Mouse (Mus musculus): ENCODE measurements around the gene Rhbdd1. TPM values are rescaled to one million over a fixed set of nuclear protein-coding genes. Genes with fewer than 3 reads are reported as not detected.
A peak's percentile ranks its signal among the peaks of the same experiment; 100 is the strongest.

The Rhbdd1 gene
- total RNA-seq, 2 experiments from 2014 or later, result 7.6 to 10.8 TPM

- no peak for ATAC-seq (replicated peaks; ENCODE audit: low FRiP score, low TSS enrichment, poor library complexity, severe bottlenecking)
Measured at GRCm38 (mm10) chr1:82290723-82291150, 25.5 kb upstream of the Rhbdd1 start.

DNA sequence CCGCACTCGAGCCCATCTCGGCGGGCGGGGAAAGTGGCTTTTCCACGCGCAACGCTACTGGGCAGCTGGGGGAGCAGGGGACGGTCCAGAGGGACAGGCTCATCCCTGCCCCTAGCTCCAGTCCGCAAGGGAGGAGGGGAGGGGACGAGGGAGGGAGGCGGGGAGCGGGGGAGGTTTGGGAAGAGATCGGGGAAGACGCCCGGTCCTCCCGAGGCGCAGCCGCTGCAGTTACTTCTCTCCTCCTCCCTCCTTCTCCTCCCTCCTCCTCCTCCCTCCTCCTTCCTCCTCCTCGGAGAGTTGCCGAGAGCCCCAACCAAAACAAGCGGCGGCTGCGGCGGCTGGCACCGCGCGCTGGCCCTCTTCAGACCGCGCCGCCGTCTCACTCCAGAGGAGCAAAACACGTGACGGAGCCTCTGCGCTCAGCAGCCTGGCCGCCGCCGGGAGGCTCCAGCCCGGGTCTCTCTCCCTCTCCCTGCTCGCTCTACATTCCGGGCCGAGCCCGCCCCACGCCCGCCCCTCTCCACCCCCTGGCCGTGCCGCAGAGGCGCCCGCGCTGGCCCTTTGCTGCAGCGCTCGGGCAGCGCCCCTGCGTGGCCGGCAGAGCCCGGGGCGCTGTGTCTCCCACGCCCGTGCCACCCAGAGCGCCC, 25.0 kb upstream of the Rhbdd1 start, which contains the start of gene Irs1:
Irs1 (minus strand) TSS at position 266 of the 647 bp plus-strand sequence.
- ATAC-seq (replicated peaks; ENCODE audit: low FRiP score, low TSS enrichment, poor library complexity, severe bottlenecking), result peak; percentile 57

DNA sequence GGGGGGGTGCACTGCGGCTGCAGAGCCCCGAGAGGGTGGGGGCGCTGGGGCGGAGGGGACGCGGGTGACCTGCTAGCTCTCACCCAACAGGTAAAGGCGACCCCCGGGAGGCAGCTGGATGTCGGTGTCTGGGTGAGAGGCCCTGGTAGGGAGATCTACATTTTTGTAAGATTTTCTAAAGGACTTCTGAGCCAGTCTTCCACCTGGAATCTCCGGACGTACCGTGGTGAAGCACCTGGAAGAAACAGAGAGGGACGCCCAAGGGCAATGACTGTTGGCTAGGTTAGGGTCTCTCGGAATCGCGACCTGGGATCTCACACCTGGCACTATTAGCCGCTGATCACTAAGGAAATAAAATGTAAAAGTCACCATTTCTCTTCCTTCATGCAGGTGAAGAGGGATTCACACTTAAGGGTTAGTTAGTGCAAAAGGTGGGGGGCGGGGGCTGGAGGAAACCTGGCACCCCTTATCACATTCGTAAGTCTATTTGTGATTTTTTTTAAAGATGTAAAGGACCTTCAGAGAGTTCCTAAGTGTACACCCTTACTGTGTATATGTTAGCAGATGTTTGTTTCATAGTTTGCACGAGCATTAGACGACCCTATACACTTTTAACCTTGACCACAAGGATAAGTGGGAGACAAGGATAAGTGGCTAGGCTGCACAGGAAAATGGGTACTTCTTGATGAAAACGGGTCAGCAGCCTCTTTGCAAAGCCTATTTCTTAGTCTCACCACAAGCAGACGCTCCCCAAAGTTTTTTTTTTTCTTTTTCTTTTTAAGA, 24.1 kb upstream of the Rhbdd1 start:
- no peak for ATAC-seq (replicated peaks; ENCODE audit: low FRiP score, low TSS enrichment, poor library complexity, severe bottlenecking)

DNA sequence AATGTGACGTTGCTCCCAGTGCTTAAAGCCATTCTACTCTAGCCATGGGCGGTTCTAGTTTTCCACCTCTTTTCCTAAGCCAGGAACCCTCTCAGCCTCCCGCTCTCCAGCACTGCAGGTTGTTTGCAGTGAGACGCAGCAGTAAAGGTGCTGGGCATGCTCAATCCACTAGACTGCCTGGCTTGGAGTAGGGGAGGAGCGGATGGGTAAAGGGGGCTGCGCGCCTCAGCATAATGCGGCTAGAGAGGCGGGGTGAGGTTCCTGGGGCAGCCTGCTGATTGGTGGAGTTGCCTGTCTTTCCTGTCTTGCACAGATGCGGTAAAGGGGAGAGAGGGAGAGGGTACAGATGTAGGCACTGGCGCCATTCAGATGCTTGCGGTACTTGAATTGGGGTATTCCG, 23.5 kb upstream of the Rhbdd1 start:
- ATAC-seq (replicated peaks; ENCODE audit: low FRiP score, low TSS enrichment, poor library complexity, severe bottlenecking), result no peak

- ATAC-seq (replicated peaks; ENCODE audit: low FRiP score, low TSS enrichment, poor library complexity, severe bottlenecking), result no peak
Measured at GRCm38 (mm10) chr1:82294102-82294501, 22.1 kb upstream of the Rhbdd1 start.

- ATAC-seq (replicated peaks; ENCODE audit: low FRiP score, low TSS enrichment, poor library complexity, severe bottlenecking), result no peak
Measured at GRCm38 (mm10) chr1:82298586-82298985, 17.7 kb upstream of the Rhbdd1 start.

GRCm38 (mm10) chr1:82304483-82304882, 11.8 kb upstream of the Rhbdd1 start:
- no peak for ATAC-seq (replicated peaks; ENCODE audit: low FRiP score, low TSS enrichment, poor library complexity, severe bottlenecking)

- ATAC-seq (replicated peaks; ENCODE audit: low FRiP score, low TSS enrichment, poor library complexity, severe bottlenecking), result peak; percentile 53
Measured at GRCm38 (mm10) chr1:82316746-82317126, 484 bp downstream of the Rhbdd1 start.

- no peak for ATAC-seq (replicated peaks; ENCODE audit: low FRiP score, low TSS enrichment, poor library complexity, severe bottlenecking)
Measured at GRCm38 (mm10) chr1:82320456-82320855, 4.2 kb downstream of the Rhbdd1 start.

GRCm38 (mm10) chr1:82320864-82321263, 4.6 kb downstream of the Rhbdd1 start:
- no peak for ATAC-seq (replicated peaks; ENCODE audit: low FRiP score, low TSS enrichment, poor library complexity, severe bottlenecking)

DNA sequence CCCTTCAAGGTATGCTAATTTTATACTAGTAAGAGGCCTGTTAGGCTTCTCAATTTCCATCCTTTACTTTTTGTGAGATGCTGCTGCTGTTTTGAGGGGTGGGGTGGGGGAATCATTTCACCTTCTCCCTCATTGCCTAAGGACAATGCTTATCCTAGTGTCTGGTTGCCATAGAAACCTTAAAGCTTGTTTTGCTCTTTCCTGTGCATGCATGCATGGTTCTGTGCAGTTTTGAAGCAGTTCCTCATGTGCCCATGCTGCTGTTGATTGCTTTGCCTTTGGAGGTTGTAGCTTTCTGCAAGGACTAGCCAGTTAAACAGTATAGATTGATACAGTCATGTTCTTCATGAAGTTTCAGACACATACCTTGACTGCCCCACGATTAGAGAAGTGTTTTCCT, 5.2 kb downstream of the Rhbdd1 start:
- no peak for ATAC-seq (replicated peaks; ENCODE audit: low FRiP score, low TSS enrichment, poor library complexity, severe bottlenecking)

DNA sequence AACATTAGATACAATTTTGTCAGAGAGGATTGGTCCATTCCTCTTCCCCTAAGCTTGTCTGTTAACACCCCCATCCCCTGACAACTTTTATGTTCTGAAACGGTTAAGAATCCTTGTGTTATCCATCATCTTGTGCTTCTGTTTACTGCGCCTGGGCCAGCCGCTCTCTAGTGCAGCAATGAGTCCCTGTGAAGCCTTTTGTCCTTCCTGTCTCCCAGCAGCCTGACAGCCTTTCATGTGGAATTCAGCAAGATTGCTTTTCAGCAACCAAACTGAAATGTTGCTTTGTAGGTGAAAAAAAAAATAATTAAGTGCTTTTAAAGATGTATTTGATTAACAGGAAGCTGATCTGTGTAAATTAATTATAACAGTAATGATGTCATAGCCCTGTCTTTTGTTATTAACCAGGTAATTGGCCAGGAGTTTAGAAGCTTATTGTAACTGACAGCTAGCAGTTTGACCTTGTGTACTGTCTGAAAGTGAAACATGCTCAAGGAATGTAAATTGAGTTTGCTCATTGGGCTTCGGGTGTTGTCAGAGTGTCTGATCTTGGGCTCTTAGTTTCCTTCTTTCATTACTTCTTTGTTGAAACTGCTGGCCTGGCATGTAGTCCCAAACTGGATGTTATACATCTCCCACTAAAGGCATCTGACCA, 8.0 kb downstream of the Rhbdd1 start:
- ATAC-seq (replicated peaks; ENCODE audit: low FRiP score, low TSS enrichment, poor library complexity, severe bottlenecking), result no peak

GRCm38 (mm10) chr1:82326120-82326519, 9.9 kb downstream of the Rhbdd1 start:
- no peak for ATAC-seq (replicated peaks; ENCODE audit: low FRiP score, low TSS enrichment, poor library complexity, severe bottlenecking)

DNA sequence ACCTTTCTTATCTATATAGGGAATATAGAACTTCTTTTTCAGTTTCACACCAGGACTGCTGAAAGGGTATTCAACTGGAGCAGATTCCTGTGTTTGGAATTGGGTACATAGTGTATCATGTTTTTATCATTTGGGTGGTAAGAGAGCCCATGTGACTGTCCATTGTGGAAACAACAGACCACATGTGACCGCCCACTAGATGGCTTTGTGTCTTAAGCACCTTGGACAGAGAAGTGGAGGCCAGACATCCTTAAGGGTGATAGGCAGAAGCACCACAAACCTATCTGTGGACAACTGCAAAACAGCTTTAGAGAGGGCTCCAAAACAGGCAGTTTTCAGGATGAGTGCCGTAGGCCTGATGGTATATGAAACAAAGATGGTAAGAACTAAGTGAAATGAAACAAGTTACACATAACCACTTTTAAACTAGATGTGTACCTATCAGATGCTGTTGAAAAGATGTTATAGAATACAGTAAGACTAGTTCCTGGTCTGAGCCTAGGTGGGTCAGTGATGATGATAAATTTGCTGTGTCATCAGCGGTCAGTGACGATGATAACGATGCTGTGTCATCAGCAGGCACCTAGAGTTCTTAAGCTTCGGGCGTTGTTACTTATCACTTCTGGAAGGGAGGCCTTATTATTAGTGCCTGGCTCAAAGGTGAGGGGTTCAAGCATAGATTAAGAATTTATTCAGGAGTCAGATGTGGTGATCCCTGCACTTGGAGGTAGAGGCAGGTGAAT, 12.0 kb downstream of the Rhbdd1 start:
- ATAC-seq (replicated peaks; ENCODE audit: low FRiP score, low TSS enrichment, poor library complexity, severe bottlenecking), result no peak

DNA sequence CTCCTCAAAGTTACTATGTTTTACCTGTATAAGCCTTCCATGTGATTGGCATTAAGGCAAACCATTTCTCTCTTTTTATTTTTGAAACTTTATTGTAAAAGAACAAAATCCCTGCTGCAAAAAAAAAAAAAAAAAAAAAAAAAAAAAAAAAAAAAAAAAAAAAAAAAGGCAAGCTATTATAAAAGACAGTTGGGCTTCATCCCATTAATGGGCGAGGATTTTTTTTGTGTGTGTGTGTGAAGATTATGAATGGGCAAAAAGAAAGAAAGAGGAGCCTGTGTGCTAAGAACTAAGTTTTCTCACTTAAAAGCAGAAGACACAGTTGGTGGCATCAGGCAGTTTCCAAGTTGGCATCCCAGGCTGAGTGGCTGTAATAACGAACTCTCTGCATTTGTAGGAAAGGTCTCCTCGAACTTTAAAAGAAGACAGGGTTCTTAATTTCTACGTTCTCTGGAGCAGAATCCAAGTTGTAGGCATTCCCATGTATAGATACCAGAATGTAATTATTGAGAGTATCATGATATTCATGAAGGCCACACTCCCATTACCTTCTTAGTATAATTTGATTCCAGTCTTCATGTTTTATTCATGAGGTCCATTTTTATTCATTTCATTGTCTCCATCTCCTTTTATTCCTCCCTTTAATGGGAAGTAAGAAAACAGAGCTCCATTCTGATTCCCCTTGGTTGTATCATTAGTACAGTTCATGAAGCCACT, 13.1 kb downstream of the Rhbdd1 start:
- no peak for ATAC-seq (replicated peaks; ENCODE audit: low FRiP score, low TSS enrichment, poor library complexity, severe bottlenecking)

- no peak for ATAC-seq (replicated peaks; ENCODE audit: low FRiP score, low TSS enrichment, poor library complexity, severe bottlenecking)
Measured at GRCm38 (mm10) chr1:82329954-82330247, 13.6 kb downstream of the Rhbdd1 start.

- no peak for ATAC-seq (replicated peaks; ENCODE audit: low FRiP score, low TSS enrichment, poor library complexity, severe bottlenecking)
Measured at GRCm38 (mm10) chr1:82334506-82334905, 18.3 kb downstream of the Rhbdd1 start.

DNA sequence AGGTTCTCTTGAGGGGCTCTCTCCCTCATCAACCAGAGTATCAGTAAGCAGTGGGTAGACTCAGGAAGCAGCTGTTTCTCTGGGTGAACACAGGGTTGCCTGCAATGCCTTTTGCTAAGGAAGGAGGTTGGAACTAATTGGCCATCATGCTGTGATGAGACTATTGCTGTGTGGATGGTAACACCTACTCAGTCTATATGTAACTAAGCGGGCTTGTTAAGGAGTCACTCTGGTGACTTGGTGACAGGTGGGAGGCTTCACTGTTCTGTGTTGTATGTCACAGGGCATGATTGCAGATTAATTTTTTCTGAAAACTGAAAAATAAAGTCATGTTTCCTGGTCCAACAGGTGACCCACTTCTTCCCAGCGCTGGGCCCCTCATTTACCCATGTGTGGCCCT, 36.8 kb downstream of the Rhbdd1 start:
- ATAC-seq (replicated peaks; ENCODE audit: low FRiP score, low TSS enrichment, poor library complexity, severe bottlenecking), result no peak

- no peak for ATAC-seq (replicated peaks; ENCODE audit: low FRiP score, low TSS enrichment, poor library complexity, severe bottlenecking)
Measured at GRCm38 (mm10) chr1:82353755-82354154, 37.5 kb downstream of the Rhbdd1 start.
